Mouse (Mus musculus): ENCODE data around the gene Susd6.
"Not testable (repeated sequence)": the region's sequence is repeated elsewhere in the genome, so short reads cannot be mapped to it uniquely, and the experiment has no call there.

The Susd6 gene

DNA sequence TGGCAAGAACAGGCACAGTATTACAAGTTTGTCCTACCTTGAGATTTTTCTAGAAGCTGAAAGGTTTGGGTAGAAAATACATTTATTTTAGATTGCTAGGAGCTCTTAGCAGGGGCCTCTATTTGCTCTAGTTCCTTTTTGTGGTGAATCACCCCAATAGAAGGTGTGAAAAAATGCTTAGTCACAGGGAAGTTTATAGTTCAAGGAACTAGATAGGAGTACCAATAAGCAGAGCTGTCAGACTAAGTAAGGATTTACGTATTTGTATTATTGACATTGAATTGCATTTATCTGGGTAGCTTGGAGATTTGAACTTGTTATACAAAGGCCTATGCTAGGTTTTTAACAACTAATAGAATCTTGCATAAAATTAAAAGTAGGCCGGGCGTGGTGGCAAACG lies 23.6 kb downstream of the Susd6 start:
- DNase-seq, result no peak

DNA sequence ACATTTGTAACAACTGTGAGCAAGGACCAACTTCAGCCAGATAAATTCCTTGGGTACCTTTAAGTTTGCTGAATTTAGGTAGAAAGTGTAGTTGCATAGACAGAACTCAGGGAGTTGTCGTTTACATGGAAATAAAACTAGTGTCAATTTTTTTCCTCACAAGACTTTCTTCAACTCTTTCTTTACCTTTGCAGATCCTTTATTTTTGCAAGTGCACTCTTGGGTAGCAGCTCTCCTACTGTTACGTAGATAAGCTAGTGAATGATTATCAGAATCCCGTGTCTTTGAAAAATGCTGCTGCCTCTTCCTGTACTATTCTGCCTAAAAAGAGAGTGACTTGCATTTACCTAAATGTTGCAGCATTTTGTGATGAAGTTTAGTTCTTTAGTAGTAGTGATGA lies 24.2 kb downstream of the Susd6 start:
- DNase-seq, result no peak

DNA sequence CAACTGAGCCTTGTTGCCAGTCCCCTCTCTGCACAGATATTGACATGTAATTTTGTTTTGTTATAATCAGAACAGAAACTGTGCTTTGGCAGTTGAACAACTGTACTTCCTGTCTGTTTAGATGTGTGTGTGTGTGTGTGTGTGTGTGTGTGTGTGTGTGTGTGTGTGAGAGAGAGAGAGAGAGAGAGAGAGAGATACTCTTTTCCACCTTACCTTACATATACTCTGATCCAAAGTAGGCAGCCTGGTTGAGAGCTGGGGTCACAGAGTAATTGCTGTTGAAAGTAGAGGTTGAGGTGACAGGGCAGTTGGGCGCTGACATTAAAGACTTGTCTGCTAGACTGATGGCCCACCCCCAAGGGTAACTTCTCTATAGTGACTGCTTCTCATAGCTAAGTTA lies 25.0 kb downstream of the Susd6 start:
- DNase-seq, result no peak

DNA sequence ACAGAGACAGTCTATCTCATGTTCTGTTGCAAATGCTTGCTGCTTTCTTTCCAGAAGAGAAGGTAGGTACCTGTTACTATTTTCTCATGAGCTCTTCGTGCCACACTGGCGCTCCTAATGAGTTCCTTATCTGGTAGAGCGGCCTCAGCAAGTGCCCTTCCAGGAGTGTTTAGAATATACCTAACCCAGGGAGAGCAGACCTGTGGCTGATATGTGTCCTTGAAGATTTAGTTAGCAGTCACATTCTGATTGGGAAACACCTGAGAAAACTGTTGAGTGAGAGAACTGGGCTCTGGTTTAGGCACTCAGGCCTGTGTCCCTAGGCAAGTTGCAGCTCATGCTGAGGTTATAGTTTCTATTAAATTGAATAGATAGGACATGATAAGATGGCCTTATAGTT lies 25.6 kb downstream of the Susd6 start:
- no peak for DNase-seq

DNA sequence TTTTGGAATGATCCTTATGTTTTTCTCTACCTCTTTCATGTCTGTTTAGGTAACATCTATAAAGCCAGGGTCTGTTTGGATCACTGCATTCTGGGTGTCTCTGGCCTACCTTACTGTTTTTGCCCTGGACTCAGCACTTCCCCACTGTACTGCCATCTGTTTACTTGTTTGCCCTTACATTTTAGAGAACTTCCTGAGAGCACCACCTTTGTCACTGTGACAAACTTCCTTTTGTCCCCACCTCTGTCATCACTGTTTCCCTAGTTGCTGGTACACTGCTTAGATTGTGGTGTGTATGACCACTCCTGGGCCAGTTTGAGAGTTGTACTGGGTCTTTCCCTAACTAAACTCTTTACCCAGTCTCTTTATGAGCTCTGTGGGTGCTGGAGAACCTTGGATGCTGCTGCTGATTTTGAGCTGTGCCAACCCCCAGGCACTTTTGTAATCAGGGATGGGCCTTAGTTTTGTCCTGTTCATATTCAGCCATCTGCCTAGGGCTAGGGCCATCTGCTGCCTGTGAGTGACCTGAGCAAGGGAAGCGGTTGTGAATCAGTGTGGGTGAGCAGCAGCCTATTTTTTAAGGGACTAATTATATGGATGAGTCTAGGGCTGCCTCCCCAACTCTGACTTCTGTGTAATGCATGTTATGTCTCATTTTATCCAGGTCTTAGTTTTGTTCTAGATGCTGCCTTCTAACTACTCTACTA lies 26.2 kb downstream of the Susd6 start:
- no peak for DNase-seq

DNA sequence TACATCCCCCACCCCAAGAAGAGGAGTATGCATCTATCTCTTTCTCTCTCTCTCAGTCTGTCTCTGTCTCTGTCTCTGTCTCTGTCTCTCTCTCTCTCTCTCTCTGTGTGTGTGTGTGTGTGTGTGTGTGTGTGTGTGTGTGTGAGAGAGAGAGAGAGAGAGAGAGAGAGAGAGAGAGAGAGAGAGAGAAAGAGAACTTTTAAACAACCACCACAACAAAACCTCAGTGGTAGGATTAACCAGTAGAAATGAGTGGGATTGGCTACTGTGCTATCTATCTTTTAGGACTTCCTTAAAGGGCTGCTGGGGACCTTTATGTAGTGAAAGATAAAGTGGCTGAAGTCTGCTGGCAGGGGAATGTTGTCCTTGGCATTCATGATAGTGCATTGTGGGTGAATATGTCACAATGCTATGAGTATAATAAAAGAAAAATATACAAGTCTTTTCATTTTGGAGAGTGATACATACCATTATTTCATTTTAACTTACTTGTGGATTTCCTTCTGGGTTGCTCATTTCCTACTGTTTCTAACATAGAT lies 27.5 kb downstream of the Susd6 start:
- DNase-seq, result no peak

DNA sequence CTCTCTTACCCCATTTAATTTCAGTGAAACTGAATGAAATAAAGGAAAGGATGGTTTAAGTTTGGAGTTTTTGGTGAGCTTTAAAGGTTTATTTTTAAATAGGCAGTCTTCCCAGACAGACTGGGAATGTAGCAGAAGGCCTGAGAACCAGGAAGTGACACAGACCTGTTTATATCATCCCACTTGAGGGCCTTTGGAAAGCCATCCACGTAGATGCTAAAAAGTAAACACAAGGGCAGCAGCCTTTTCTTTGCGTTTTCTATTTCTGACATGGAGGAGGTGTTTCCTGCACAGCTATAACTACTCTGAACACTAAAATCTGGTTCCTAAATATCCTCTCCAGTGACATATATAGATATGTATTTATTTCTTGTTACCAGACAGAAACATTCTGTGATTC lies 28.7 kb downstream of the Susd6 start:
- not testable (repeated sequence) for DNase-seq

DNA sequence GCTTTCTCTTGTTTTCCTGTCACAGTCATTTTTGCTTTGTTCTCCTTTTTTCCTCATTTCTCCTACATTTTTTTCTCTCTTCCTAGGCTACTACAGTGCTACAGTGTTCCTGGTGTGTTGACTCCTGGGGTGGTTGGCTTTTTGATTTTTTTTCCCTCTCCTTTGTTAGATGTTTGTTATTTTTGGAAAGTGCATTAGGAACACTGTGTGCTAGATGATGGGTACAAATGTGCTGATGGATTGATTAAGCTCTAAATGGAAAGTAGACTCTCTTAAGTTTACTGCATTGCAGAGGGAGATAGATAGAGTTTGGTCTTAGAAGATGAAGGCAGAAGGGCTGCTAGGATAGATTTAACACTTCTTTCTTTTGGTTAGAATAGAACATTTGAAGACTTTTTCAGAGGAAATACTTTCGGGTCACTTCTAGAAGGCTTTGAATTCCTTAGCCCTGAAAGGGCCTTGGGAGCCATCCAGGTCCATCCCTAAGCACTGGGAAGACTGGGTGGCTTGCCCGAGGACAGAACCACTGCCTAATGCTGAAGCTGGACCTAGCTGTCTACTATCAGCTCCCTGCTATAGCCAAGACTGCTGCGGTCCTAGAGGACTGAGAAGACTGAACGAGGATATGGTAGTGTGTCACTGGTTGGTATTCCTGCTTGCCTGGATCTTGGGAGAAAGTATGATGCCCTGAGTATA lies 31.1 kb downstream of the Susd6 start:
- DNase-seq, result no peak

DNA sequence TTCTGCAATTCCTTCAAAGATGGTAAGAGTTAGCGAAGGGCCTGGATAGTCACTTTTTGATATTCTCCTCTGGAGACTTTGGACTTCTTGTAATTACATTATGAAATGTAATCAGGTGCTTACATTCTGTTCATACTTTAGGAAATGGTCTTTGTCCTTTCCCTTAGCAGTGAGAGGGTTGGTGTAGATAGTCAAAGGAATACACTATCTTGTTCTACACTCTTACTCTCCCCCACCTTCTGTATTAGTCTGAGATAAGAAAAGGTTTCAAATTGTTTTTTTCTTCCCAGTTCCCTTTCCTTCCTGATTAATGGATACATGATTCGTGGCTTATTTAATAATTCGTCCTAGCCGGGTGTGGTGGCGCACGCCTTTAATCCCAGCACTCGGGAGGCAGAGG lies 32.2 kb downstream of the Susd6 start:
- no peak for DNase-seq

DNA sequence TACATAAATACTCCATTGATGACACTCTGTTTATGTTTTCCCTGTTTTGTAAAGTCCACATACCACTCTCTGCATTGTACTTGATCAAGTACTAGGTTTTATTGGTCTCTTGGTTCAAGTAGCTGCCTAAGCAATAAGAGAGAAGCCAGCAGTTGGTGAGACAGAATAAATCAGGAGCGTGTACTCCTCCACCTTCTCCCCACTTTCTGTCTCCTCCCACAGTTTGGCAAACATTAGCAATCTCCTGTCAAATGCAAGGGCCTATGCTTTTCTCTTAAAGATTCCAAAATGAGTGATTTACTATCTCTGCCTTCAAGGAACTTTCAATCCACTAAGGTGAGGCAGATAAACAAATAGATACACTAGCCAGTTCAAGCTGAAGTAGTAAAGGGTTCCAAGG lies 33.9 kb downstream of the Susd6 start:
- DNase-seq, result no peak

DNA sequence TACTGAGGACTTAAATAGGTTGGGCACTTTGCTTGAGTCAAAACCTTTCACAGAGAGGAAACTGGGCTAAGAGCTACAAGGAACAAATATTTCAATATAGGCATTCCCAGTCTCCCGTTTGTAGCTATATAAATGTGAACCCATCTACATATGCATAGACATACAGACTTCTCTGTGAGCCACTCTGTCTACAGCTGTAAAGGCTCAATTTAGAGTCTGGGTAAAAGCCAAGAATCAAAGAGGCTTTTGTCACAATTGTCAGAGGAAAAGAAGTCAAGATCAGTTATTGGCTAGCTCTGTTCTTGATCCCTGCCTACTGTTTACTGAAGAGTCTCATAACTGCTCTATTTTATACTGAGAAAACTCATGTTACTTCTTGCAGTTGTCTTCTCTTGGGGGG lies 36.1 kb downstream of the Susd6 start:
- DNase-seq, result no peak

DNA sequence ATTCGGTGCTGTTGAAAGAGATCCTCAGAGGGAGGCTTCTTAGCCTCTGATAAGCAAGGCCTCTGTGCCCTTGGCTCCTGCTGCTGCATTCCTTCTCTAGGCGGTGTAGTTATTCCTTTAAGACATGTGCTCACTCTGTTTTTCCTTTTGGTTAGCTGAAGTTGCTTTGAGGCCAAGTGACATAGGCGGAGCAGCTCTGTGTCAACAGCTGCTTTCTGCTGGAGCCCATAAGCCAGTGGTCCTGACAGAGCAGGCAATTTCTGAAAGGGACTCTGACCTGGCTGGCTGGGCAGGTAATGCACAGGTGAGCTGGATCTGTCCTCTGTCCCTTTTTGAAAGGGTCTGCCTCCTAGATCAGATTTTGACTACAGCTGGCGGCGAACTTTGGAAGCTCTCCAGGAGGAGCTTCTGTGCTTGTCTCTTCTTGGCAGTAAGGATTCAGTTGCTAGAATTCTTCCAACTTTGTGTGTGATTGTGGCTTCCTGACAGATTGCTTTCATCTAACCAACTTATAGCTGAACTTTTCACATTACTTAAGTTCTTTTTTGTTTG lies 37.2 kb downstream of the Susd6 start:
- no peak for DNase-seq

DNA sequence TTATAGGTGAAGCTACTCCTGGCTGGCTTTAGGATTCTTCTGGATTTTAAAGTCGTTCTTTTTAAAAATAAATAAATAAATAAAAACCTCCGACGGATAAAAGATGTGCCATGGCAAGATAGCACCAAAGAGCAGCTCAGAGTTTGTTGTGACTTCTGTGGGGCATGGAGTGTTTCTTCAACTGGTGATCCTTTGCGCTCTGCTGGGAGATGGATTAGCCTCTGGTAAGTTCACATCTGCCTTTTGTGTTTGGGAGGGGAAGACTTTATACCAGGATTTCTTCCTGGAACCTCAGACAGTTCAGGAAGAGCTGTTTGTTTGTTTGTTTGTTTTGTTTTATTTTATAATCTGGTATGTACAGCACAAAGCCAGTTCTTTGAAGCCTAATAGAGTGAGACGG lies 37.7 kb downstream of the Susd6 start:
- no peak for DNase-seq

DNA sequence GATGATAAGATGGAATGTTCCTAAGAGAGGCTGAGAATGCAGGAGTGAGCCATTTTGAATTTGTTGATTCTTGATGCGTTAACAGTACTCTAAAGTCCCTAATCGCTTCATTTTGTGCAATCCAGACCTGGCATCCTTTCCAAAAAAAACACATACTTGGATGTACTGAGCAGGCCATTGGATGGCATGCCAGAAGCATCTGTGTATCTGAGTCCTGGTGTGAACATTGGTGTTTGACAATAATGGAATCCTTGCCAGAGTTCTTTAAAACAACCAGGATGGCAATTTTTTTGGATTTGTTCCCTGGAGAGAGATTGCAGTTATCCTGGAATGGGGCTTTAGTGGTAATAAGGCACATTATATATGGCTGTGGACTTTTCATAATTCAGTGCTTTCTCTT lies 38.6 kb downstream of the Susd6 start:
- no peak for DNase-seq

DNA sequence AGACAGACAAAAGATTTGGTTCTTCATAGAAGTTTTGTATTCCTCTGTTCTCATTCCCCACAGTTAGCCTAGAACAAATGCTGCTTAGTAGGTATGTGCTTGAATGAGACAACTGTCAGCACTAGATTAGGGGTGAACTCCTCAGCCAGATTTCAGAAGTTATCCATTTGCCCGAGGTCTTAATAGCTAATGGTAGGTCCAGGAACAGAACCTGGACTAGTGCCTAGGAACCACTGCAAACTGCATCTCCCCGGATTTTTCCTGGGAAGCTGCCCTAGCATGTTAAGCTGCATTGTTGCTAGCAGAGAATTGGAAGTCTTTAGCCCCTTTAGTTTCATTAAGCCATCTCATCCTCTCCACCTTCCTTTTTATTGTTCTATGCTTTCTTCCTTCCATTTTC lies 39.9 kb downstream of the Susd6 start:
- no peak for DNase-seq

DNA sequence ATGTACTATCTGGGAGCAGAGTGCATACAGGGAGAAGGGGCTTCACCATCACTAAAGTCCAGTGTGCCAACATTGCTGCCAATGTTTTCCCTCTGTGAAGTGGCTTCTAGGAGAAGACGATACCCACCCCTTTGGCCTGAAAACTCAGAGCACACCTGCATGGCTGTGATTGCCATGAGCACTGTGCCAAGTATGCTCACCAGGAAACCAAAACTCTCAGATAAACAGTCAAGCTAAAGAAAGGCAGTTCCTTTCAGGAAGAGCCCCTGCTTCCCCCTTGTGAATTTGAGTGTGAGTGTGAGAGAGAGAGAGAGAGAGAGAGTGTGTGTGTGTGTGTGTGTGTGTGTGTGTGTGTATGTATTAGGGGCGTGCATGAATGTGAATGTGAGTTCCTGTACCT lies 40.5 kb downstream of the Susd6 start:
- no peak for DNase-seq

DNA sequence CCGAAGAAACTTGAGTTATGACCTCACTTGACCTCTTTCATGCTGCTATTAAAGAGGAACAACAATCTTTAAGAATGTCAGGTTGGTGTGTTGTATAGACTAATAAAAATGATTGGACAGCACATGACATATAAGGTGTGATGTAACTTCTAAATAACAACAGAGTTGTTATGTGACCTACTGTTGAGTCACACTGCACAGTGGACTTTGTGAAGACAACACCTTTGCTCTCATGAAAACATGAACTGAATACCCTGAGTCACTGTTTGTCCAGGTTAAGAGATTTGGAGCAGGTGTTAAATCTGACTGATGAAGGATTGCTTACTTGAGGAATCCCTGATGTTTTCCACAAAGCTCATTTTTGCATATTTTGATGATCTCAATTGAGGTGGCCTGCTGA lies 42.0 kb downstream of the Susd6 start:
- no peak for DNase-seq

DNA sequence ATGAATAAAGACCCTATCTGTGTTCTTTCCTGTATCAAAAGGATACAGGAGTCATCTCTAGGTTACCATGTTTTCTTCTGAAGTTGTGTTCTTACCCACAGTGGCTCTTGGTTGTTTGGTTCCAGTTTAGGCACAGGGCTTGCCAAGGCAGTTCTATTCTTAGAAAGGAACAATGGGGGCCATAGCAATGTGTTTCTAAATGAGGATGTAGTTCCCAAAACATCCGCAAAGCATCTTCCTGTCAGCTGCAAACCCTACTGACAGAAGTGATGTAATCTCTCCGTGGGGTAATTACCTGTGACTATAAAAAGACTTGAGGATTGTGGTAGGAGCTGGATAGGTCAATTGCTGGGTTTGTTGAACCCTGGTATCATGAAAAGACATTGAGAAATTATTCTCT lies 43.2 kb downstream of the Susd6 start:
- DNase-seq, result no peak

DNA sequence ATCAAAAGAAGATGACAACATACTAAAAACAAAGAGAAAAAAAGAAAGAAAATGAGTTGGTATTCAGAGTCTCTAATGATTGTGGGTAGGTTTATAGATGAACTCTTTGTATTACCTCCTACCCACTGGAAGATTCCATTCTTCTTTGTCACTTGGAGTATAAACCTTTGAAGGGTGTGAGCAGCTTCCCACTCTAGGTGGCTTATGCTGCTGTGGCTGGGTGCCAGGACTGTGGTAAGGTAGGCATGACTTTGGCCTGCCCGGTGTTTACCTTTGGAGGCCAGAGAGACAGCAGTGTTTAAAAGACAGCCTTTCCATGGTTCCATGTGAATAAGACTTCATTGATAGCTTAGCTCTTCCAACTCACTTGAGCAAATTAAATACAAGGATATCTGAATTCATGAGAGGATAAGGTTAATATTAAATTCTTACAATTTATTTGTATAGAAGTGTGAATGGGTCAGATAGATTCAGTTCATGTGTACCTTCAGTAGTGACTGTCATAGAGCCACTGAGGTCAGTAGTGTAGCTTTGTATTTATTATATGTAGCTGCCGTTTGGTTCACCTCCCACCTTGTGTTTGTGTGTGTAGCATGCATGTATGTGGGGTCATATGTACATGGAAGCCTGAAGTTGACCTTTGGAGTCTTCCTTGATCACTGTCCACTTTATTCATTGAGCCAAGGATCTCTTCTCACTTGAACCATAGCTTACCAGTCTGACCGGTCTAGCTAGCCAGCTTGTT lies 44.0 kb downstream of the Susd6 start:
- no peak for DNase-seq

DNA sequence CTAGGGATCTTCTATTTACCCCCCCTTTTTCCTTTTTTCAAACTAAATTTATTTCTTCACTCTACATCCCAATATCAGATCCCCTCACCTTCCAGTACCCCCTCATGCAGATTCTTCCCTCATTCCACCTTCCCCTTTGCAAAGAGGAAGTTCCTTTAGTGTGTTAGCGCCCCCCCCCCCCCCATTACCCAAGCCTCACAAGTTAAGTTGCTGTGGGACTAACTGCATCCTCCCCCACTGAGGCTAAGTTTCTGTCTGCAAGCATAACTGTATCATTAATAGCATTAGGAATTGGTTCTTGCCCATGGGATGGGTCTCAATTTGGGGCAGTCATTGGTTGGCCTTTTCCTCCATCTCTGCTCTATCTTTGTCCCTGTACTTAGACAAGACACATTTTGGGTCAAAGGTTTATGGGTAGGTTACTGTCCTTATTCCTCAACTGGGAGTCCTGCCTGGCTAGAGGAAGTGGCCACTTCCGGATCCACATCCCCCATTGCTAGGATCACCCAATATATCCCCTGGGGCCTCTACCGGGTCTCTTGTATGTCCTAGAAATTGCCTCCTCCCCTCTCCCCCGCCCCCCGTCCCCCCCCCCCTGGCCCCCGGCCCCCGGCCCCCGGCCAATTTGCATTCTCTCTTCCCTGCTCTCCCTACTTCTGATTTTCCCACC lies 44.7 kb downstream of the Susd6 start:
- no peak for DNase-seq

DNA sequence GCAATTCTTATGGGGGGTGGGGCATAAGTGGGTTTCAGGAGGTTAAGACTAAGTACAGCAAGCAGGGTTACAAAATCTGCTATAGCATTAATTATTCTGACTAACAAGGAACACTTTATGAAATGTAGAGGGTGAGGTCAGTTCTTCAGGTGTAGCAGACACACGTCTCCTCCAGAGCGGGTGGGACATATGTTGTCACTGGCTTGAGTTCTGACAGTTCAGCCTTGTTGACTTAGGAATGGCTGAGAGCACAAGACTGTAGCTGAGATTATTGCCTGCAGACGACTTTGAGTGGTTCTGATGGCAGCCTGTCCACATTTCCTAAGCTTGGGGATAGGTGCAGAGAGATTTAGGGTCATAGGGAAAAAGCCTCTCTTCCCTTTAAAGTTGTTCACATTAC lies 47.3 kb downstream of the Susd6 start:
- DNase-seq, result no peak

DNA sequence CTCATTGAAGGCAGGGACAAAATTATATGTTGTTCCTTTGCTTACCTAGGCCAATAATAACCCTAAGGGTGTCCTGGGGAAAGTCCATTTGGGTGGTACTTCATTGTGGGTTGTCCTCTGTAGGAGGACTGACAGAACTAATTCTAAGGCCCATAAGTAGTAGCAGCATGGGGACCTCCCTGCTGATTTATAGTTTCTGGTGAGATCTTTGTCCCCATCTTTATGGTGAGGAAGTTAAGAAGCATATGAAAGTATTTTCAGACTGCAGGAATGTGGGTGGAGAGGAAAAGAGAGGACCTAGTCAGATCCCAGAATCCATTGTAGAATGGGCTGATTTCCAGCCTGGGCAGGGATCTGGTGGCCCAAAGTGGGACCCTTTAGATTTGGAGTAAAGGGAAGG lies 48.0 kb downstream of the Susd6 start:
- DNase-seq, result no peak

DNA sequence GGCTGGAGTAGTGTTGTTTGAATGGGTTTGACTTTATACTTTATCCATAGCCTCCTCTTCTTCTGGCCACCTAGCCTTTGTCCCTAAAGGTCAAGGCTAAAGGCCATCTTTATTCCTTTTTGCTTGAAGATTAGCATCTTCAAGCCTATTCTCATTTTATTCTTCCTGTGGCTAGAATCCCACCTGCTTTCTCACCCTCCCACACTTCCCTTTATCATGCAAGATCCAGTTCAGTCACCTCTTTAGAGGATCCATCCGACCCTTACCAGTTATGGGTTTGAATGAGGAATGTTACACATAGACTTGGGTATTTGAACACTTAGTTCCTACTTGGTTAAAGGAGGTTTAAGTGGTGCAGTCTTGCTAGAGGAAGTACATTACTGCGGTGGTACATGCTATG lies 48.5 kb downstream of the Susd6 start:
- no peak for DNase-seq
